Mouse (Mus musculus) forebrain, embryonic 14.5 days (tissue): ENCODE measurements around the gene Rab3a. TPM values are rescaled to one million over a fixed set of nuclear protein-coding genes. Genes with fewer than 3 reads are reported as not detected.

ENCODE experiments used
- ATAC-seq: fragments of 200-750 bp; cut with Nextera tagmentation; 2 replicates; pipeline ENCODE4 v1.8.0; 2017; ENCODE audit warnings: mild to moderate bottlenecking, moderate library complexity
- DNase-seq: peaks from one replicate; pipeline ENCODE4 v3.0.0-alpha.2; 2015; ENCODE audit warnings: low spot score
- H3K27ac ChIP-seq: fragments of 300-500 bp; sonication (generic); 2 replicates; pipeline ENCODE4 v1.5.1; 2014; ENCODE audit warnings: low read depth, mild to moderate bottlenecking, control low read depth, low read length, moderate library complexity
- H3K27me3 ChIP-seq: fragments of 300-500 bp; sonication (generic); replicated peaks from 2 replicates; pipeline ENCODE4 v1.6.1; 2014; ENCODE audit warnings: low read length, control low read depth, mixed read lengths; ENCODE audit not compliant: control insufficient read depth, insufficient read depth
- H3K36me3 ChIP-seq: fragments of 300-500 bp; sonication (generic); 2 replicates; pipeline ENCODE4 v1.6.1; 2014; ENCODE audit warnings: low read length, control low read depth; ENCODE audit not compliant: control insufficient read depth, insufficient read depth
- H3K4me1 ChIP-seq: fragments of 300-500 bp; sonication (generic); 2 replicates; pipeline ENCODE4 v1.6.1; 2014; ENCODE audit warnings: antibody characterized with exemption, low read length, control low read depth; ENCODE audit not compliant: control insufficient read depth, insufficient read depth
- H3K4me2 ChIP-seq: fragments of 300-500 bp; sonication (generic); 2 replicates; pipeline ENCODE4 v1.6.1; 2014; ENCODE audit warnings: mild to moderate bottlenecking, control low read depth, low read length
- H3K4me3 ChIP-seq: fragments of 300-500 bp; sonication (generic); 2 replicates; pipeline ENCODE4 v1.5.1; 2014; ENCODE audit warnings: low read depth, low read length, control low read depth
- H3K9ac ChIP-seq: fragments of 300-500 bp; sonication (generic); 2 replicates; pipeline ENCODE4 v1.6.1; 2014; ENCODE audit warnings: mild to moderate bottlenecking, low read length, control low read depth, moderate library complexity
- H3K9me3 ChIP-seq: fragments of 300-500 bp; sonication (generic); replicated peaks from 2 replicates; pipeline ENCODE4 v1.6.1; 2016; ENCODE audit warnings: low read length, control low read depth, mixed read lengths; ENCODE audit not compliant: control insufficient read depth
- WGBS: fragments of 180-500 bp; shearing (Covaris S2); extraction: QIAGEN DNeasy Blood & Tissue Kit; methylation state at CpG from one replicate; pipeline ENCODE4 v1.1.7; 2014; 5-methylcytosine and 5-hydroxymethylcytosine counted together
- polyA plus RNA-seq: library from polyadenylated mRNA; unstranded; fragments of >200 nt; fragmentation: Nextera tagmentation; extraction: Ambion mirVana; gene quantifications from 2 replicates; pipeline ENCODE4 v1.2.1, GENCODE M21; 2014

Rab3a gene
- polyA plus RNA-seq, 1 experiment from 2014 or later = 330 TPM

GRCm38 (mm10) chr8:70729808-70730475 lies 24.5 kb upstream of the Rab3a start:
- Histone ChIP-seq H3K4me2 (peak overlapping the region; percentile 25; the same call in 1 of the 2 replicates), H3K9me3 (no peaks in the 10 kb centered on the region), H3K27me3 (peaks cover 21% of the 10 kb centered on the region), H3K4me1 (no peaks in the 10 kb centered on the region), H3K9ac (peak overlapping the region; percentile 37; the same call in 1 of the 2 replicates), H3K36me3 (no peaks in the 10 kb centered on the region), H3K27ac (no peak overlapping the region), H3K4me3 (no peak overlapping the region)
- DNase-seq (no peak), ATAC-seq (no peak)
- WGBS = 3% methylated on average over 34 of the region's 34 CpGs

DNA sequence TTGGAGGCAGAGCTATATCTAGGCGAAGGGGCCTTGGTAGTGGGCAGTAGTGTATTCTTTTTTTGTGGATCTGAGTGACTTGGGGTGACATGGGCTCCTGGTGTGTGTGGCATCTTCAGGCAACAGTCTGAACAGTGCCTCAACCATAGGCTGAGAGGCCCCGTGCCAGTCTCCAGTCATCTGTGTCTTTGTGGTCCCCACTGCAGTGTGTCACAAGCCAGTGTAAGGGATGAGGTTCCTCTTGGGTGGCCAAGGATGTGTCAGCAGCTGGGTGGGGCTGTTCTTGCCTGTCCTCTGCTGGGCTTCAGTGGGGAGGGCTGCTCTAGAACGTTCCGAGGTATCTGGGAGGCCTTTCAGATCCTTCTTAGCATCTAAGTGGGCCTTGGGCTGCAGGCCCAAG lies 23.5 kb upstream of the Rab3a start:
- no peak for DNase-seq
- H3K9me3 ChIP-seq = no peaks in the 10 kb centered on the region
- no peak overlapping the region for H3K27ac ChIP-seq
- no peak overlapping the region for H3K9ac ChIP-seq
- no peaks in the 10 kb centered on the region for H3K4me1 ChIP-seq
- 88% methylated on average over 4 of the region's 4 CpGs for WGBS
- peaks cover 20% of the 10 kb centered on the region for H3K27me3 ChIP-seq
- H3K36me3 ChIP-seq = no peaks in the 10 kb centered on the region
- H3K4me2 ChIP-seq = no peak overlapping the region
- H3K4me3 ChIP-seq = no peak overlapping the region
- ATAC-seq = no peak

GRCm38 (mm10) chr8:70737705-70738104 lies 16.8 kb upstream of the Rab3a start:
- peaks cover 11% of the 10 kb centered on the region for H3K27me3 ChIP-seq
- ATAC-seq (no peak), DNase-seq (no peak)
- no peak overlapping the region for H3K9ac ChIP-seq
- 56% methylated on average over 5 of the region's 5 CpGs for WGBS
- H3K9me3 ChIP-seq = no peaks in the 10 kb centered on the region
- no peaks in the 10 kb centered on the region for H3K4me1 ChIP-seq
- no peak overlapping the region for H3K27ac ChIP-seq
- no peak overlapping the region for H3K4me3 ChIP-seq
- no peak overlapping the region for H3K4me2 ChIP-seq
- no peaks in the 10 kb centered on the region for H3K36me3 ChIP-seq

- H3K4me3 ChIP-seq = no peak overlapping the region
- DNase-seq (no peak), ATAC-seq (no peak)
- 79% methylated on average over 3 of the region's 3 CpGs for WGBS
- peaks cover 3% of the 10 kb centered on the region; the same call in 1 of the 2 replicates for H3K4me1 ChIP-seq
- peaks cover 16% of the 10 kb centered on the region for H3K27me3 ChIP-seq
- H3K9ac ChIP-seq = no peak overlapping the region
- no peak overlapping the region for H3K4me2 ChIP-seq
- H3K9me3 ChIP-seq = no peaks in the 10 kb centered on the region
- H3K27ac ChIP-seq = no peak overlapping the region
- no peaks in the 10 kb centered on the region for H3K36me3 ChIP-seq
Observed at GRCm38 (mm10) chr8:70738211-70738610, 16.3 kb upstream of the Rab3a start.

GRCm38 (mm10) chr8:70741661-70742060 lies 12.8 kb upstream of the Rab3a start:
- no peak overlapping the region for H3K4me2 ChIP-seq
- no peak overlapping the region for H3K27ac ChIP-seq
- H3K36me3 ChIP-seq = no peaks in the 10 kb centered on the region
- DNase-seq = no peak
- no peak overlapping the region for H3K9ac ChIP-seq
- 60% methylated on average over 5 of the region's 5 CpGs for WGBS
- H3K9me3 ChIP-seq = no peaks in the 10 kb centered on the region
- no peak for ATAC-seq
- H3K4me3 ChIP-seq = no peak overlapping the region
- H3K27me3 ChIP-seq = peaks cover 45% of the 10 kb centered on the region
- peaks cover 3% of the 10 kb centered on the region; the same call in 1 of the 2 replicates for H3K4me1 ChIP-seq

DNA sequence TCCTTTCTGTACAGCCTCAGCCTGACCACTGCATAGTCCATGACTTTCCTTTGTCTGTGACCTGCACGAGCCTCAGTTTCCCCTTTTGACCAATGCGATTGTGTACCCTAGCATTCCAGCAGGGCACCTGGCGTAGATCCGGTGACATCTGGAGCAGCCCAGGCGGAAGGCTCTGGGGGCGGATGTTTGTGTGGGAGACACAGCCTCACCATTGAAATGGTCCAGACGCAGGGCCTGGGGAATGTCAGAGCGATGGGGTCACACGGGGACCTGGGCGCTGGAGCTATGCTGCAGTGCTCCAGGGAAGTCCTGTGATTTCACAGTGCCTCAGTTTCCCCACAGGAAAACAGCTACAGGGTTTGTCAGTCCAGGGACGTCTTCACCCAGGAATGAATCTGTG lies 12.3 kb upstream of the Rab3a start:
- WGBS = 72% methylated on average over 11 of the region's 11 CpGs
- H3K27me3 ChIP-seq = peaks cover 47% of the 10 kb centered on the region

GRCm38 (mm10) chr8:70742981-70743655 lies 11.4 kb upstream of the Rab3a start:
- peaks cover 3% of the 10 kb centered on the region; the same call in 1 of the 2 replicates for H3K4me1 ChIP-seq
- H3K9ac ChIP-seq = peak overlapping the region; percentile 41; the same call in 1 of the 2 replicates
- DNase-seq (no peak), ATAC-seq (no peak; the same call in 1 of the 2 replicates)
- H3K4me3 ChIP-seq = peak overlapping the region; percentile 8; the same call in 1 of the 2 replicates
- no peak overlapping the region for H3K27ac ChIP-seq
- no peaks in the 10 kb centered on the region for H3K9me3 ChIP-seq
- peaks cover 49% of the 10 kb centered on the region for H3K27me3 ChIP-seq
- H3K4me2 ChIP-seq = peak overlapping the region; percentile 48
- no peaks in the 10 kb centered on the region for H3K36me3 ChIP-seq
- 2% methylated on average over 38 of the region's 38 CpGs for WGBS

More for the DNA sequence above, 12.3 kb upstream of the Rab3a start:
- Histone ChIP-seq H3K4me3 (no peak overlapping the region), H3K36me3 (no peaks in the 10 kb centered on the region), H3K9me3 (no peaks in the 10 kb centered on the region), H3K4me2 (no peak overlapping the region), H3K9ac (no peak overlapping the region), H3K27ac (no peak overlapping the region), H3K4me1 (peaks cover 3% of the 10 kb centered on the region; the same call in 1 of the 2 replicates)
- DNase-seq (no peak), ATAC-seq (no peak)

- Histone ChIP-seq H3K9me3 (no peaks in the 10 kb centered on the region), H3K27me3 (peaks cover 49% of the 10 kb centered on the region), H3K4me2 (peak overlapping the region; percentile 48), H3K4me1 (peaks cover 3% of the 10 kb centered on the region; the same call in 1 of the 2 replicates), H3K36me3 (no peaks in the 10 kb centered on the region), H3K27ac (no peak overlapping the region), H3K4me3 (peak overlapping the region; percentile 21), H3K9ac (peak overlapping the region; percentile 41; the same call in 1 of the 2 replicates)
- ATAC-seq = 0 out of 2 replicates have a peak, but pooled peaks have one; percentile 33
- peak; percentile 72 for DNase-seq
- WGBS = 4% methylated on average over 48 of the region's 48 CpGs
Observed at GRCm38 (mm10) chr8:70743656-70744590, 10.6 kb upstream of the Rab3a start.
